Mouse (Mus musculus): Measurements from ENCODE around the gene Vwce. TPM values are rescaled to one million over a fixed set of nuclear protein-coding genes. Genes with fewer than 3 reads are reported as not detected.

The Vwce gene
- polyA plus RNA-seq, 1 experiment from 2014 or later = 2.1 TPM

DNA sequence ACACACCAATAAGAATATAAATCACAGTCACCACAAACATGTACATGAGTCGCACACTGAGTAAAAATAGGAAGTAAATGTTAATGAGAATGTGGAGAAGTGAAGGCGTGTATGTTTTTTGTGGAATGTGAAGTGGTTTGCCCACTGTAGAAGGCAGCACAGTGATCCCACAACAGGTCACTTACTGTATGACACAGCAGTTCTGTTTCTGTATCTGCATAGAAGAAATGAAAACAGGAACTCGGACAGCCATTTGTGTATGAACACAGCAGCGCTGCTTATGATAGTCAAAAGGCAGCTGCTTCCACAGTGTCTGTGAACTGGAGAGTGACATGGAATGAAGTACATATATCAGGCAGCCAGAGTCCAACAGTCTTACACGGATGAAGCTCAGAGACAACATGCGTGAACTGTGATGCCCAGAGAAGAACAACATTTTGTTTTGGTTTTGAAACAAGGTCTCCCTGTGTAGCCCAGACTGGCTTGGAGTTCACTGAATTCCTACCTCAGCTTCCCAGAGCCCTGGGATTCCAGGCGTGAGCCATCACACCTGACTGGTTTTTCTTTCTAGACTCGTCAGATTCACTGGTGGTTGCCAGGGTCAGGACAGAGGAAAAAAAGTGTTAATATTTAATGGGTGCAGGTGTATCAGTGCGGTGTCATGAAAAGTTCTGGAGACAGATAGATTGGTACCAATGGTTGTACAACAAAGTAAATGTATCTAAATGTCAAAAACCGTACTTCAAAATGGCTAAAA lies 60.1 kb downstream of the Vwce start:
- WGBS = 88% methylated on average over 10 of the region's 10 CpGs
- ATAC-seq (ENCODE audit: insufficient number of reproducible peaks, insufficient read depth, low FRiP score, low TSS enrichment) = no peak
- no peak overlapping the region for H3K4me2 ChIP-seq (replicated peaks)

DNA sequence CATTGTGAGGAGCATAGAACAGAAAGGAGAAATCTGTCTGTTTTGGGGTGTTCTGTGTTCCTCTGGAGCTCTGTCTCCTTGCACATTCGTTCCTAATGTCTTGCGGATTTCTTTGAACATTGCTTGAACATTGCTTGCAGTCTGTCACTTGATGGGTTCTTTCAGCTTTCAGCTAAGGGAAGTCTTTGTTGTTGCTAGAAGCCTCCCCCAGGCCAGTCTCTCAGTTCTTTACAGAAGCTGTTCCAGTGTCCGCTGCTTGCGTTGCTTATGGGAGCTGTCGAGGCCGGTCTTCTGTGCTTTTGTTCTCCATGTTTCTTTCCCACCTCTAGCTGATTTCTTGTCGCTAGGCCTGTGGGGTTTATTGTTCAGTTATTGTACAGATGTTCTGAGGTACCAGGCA lies 61.8 kb downstream of the Vwce start:
- H3K27me3 ChIP-seq = no peaks in the 10 kb centered on the region
- no peak overlapping the region for H3K4me2 ChIP-seq (replicated peaks)
- H3K27ac ChIP-seq = no peak overlapping the region
- no peak overlapping the region for H3K9ac ChIP-seq
- H3K9me3 ChIP-seq = no peaks in the 10 kb centered on the region
- 35% methylated on average over 7 of the region's 7 CpGs for WGBS
- no peak overlapping the region for H3K4me3 ChIP-seq
- peaks cover 31% of the 10 kb centered on the region for H3K4me1 ChIP-seq
- no peaks in the 10 kb centered on the region for H3K36me3 ChIP-seq
- no peak for ATAC-seq (ENCODE audit: insufficient number of reproducible peaks, insufficient read depth, low FRiP score, low TSS enrichment)

More for the DNA sequence above, 60.1 kb downstream of the Vwce start:
- no peak overlapping the region for H3K27ac ChIP-seq
- H3K27me3 ChIP-seq = no peaks in the 10 kb centered on the region
- no peak overlapping the region for H3K9ac ChIP-seq
- peaks cover 34% of the 10 kb centered on the region for H3K4me1 ChIP-seq
- H3K9me3 ChIP-seq = no peaks in the 10 kb centered on the region
- no peak overlapping the region for H3K4me3 ChIP-seq
- H3K36me3 ChIP-seq = no peaks in the 10 kb centered on the region

DNA sequence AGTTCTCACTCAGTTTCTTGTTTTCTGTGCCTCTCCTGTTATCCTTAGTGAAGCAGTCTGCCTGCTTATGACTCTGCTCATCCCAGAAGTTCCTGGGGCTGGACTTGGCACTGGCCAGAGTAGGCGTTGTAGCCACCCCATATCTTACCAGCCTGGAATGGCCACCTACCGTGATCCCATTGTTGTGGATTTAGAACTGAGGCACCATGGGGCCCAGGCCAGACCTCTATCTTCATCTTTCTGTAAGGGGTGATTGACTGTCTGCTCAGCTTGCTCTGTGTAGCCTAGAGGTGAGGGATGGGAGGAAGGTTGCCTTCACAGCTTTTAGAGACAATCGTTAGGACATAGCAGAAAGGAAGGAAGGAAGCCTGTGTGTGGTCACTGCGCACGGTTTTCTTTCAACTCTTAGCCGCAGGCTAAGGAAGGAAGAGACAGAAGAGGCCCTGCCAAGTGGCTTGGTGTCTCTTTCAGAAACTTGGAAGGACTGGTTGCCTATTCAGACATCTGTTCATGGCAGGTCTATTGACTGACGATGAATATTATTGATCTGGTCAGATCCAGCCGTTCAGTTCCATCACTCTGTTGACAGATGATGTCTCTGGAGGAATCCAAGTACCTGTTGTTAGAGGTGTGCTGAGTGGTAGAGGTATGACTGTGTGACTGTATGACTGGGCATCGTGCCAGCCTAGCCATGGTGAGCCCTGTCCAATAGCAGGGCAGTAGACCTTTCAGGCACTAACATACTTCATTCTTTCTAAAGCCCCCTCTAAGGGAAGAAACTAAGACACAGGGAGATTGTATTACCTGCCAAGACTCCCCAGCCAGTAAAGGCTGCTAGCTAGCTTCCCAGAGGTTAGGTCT lies 64.3 kb downstream of the Vwce start:
- H3K27me3 ChIP-seq = no peaks in the 10 kb centered on the region
- no peak overlapping the region for H3K4me2 ChIP-seq (replicated peaks)
- H3K4me1 ChIP-seq = peaks cover 31% of the 10 kb centered on the region
- H3K36me3 ChIP-seq = no peaks in the 10 kb centered on the region
- H3K9me3 ChIP-seq = no peaks in the 10 kb centered on the region
- no peak for ATAC-seq (ENCODE audit: insufficient number of reproducible peaks, insufficient read depth, low FRiP score, low TSS enrichment)
- 71% methylated on average over 9 of the region's 9 CpGs for WGBS
- H3K9ac ChIP-seq = no peak overlapping the region
- peak overlapping the region; percentile 11; the same call in 1 of the 2 replicates for H3K27ac ChIP-seq
- H3K4me3 ChIP-seq = no peak overlapping the region

DNA sequence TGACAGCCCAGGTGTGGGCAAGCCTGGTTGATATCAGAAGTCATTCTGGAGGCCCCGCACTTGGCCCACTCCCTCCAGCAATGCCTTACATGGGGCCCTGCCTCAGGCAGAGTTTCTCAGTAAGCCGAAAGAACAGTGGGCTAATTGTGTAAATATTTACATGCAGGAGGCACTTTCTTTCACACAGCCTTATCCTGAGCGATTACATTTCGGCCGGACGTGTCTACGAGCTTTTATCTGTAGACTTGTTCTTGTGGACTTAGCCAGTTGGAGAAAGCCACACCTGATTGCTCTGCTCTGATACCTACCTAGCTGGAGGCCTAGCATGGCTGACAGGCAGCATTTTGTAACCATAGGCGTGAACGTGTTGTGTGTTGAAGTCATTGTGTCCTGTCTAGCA lies 65.8 kb downstream of the Vwce start:
- no peak overlapping the region for H3K4me3 ChIP-seq
- H3K4me1 ChIP-seq = peaks cover 31% of the 10 kb centered on the region
- no peak overlapping the region for H3K27ac ChIP-seq
- no peak overlapping the region for H3K4me2 ChIP-seq (replicated peaks)
- H3K9ac ChIP-seq = no peak overlapping the region
- H3K27me3 ChIP-seq = no peaks in the 10 kb centered on the region
- WGBS = 68% methylated on average over 9 of the region's 9 CpGs
- no peak for ATAC-seq (ENCODE audit: insufficient number of reproducible peaks, insufficient read depth, low FRiP score, low TSS enrichment)
- no peaks in the 10 kb centered on the region for H3K36me3 ChIP-seq
- no peaks in the 10 kb centered on the region for H3K9me3 ChIP-seq

DNA sequence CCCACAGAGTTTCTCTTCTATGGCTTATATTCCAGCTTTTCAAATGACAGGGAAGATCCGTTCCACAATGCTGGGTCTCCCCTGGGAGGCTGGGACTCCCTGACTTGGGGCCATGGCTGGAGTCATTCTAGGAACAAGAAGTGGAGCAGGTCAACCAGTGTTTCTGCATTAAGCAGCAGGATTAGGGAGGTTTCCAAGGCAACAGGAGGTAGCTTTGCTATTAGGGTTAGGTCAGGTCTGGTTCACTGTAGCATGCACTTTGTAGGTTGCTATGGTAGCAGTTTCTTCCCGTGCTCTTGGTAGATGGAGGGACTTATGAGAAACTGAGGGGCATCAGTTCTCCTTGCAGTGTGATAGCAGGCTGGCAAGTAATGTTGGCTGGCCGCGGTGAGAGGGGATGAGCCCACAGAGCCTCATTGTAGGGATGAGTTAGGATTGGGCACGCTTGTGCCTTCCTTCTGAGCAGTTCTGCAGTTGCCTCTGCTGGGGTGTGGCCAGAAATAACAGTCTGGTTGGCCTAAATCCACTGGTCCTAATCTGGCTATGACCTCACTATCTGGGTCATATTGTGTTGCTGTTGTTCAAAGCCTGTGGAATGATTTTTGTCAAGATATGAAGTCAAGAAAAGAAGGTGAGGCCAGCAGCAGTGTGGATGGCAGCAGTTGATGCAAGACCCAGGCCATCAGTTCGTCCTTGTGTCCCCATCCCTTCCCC lies 67.2 kb downstream of the Vwce start:
- Histone ChIP-seq H3K9ac (no peak overlapping the region), H3K4me1 (peaks cover 22% of the 10 kb centered on the region), H3K9me3 (no peaks in the 10 kb centered on the region), H3K4me3 (no peak overlapping the region), H3K4me2 (replicated peaks) (no peak overlapping the region), H3K27me3 (no peaks in the 10 kb centered on the region), H3K36me3 (0 out of 2 replicates have a peak, but pooled peaks cover under 1% of the 10 kb centered on the region), H3K27ac (no peak overlapping the region)
- 67% methylated on average over 6 of the region's 6 CpGs for WGBS
- ATAC-seq (ENCODE audit: insufficient number of reproducible peaks, insufficient read depth, low FRiP score, low TSS enrichment) = no peak

DNA sequence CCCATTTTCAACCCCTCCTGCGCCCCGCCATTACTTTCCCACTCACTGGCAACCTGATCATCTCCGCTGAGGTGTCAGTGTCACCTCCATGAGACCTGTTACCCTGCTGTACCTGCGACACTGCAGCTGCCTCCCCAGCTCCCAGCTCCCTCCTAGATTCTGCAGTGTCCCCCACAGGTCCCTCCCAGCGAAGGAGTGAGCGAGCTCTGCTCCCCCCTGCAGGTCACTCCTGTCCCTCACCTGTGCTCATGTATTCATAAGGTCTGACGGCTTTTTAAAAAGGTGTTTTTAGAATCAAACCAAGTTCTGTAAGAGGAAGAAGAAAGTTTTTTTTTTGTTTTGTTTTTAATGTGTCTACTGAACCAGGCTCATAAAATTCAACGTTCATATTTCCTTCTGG lies 68.1 kb downstream of the Vwce start:
- Histone ChIP-seq H3K9ac (no peak overlapping the region), H3K4me3 (no peak overlapping the region), H3K4me1 (peaks cover 20% of the 10 kb centered on the region), H3K27ac (no peak overlapping the region), H3K4me2 (replicated peaks) (no peak overlapping the region), H3K27me3 (no peaks in the 10 kb centered on the region), H3K36me3 (peaks cover 10% of the 10 kb centered on the region), H3K9me3 (no peaks in the 10 kb centered on the region)
- no peak for ATAC-seq (ENCODE audit: insufficient number of reproducible peaks, insufficient read depth, low FRiP score, low TSS enrichment)
- WGBS = 78% methylated on average over 8 of the region's 8 CpGs

DNA sequence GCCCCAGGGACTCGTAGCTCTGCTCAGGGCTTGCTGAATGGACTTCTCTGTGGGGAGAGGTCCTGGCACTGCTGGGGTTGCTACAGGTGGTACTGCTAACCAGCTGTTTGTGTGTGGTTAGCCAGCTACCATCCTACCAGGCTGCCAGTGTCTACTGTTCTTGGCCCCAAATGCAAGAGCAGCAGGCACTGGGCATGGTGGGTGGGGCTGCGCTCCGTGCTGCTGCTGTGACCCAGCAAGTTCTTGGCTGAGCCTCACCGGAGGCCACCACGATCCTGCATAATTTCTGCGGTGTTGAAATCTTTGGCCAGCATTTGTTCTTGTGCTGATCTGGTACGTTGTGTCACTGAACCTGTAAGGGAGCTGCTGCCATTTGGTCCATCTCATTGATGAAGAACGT lies 69.5 kb downstream of the Vwce start:
- H3K27ac ChIP-seq = no peak overlapping the region
- H3K9me3 ChIP-seq = no peaks in the 10 kb centered on the region
- no peak overlapping the region for H3K4me3 ChIP-seq
- ATAC-seq (ENCODE audit: insufficient number of reproducible peaks, insufficient read depth, low FRiP score, low TSS enrichment) = no peak
- H3K4me2 ChIP-seq (replicated peaks) = no peak overlapping the region
- H3K36me3 ChIP-seq = peaks cover 21% of the 10 kb centered on the region
- H3K9ac ChIP-seq = no peak overlapping the region
- WGBS = 88% methylated on average over 8 of the region's 8 CpGs
- H3K4me1 ChIP-seq = peaks cover 14% of the 10 kb centered on the region
- no peaks in the 10 kb centered on the region for H3K27me3 ChIP-seq

DNA sequence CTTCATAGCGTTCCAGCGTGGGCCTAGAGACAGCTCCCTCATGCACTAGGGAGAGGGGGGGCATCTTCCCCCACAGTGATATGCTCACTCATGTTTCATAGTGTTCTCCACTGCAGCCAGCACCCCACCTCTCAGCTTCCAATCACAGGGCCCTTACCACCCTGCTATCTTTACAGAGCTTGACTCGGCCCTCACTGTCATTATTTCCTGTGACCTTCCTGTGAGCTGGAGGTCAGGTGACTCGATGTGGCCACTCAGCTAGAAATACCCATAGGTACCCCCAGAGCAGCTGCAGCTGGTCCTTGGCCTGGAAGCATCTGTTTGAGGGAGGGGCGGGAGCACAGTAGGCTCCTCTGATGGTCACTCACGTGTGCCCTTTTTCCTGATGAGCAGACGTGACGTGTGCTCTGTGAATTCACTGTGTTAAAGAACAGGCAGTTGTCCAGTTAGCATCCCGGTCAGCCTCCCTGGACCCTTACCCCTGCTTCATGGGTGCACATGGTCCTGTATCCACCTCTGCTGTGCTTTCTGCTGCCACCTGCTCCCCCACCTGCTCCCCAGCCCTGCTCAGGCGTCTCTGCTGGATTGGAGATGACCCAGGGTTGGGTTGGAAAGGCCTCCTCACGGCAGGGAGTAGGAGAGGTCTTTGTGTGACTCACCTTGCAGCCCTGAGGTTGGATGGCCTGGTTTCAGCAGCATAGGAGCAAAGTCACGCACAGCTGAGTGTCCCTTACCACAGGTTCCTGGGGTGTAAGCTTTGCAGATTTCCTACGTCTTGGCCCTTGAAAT lies 73.3 kb downstream of the Vwce start:
- H3K36me3 ChIP-seq = peaks cover 44% of the 10 kb centered on the region
- ATAC-seq (ENCODE audit: insufficient number of reproducible peaks, insufficient read depth, low FRiP score, low TSS enrichment) = no peak

DNA sequence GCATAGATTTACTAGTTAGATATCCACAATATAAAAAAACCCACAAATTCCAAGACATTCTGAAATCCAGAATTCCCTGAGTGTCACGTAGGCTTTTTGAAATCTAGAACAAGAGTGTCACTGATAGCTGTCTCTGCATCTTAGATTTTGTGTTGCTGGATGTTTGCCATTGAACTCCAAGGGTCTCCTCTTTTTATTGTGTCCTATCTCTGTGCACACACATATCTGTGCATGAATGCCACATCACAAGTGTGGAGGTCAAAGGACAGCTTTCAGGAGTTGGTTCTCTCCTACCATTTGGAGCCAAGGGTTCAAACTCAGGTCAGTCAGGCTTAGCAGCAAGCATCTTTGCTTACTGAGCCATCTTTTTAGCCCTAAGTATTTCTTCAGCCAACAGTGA lies 73.9 kb downstream of the Vwce start:
- 93% methylated on average over 1 of the region's 1 CpGs for WGBS
- ATAC-seq (ENCODE audit: insufficient number of reproducible peaks, insufficient read depth, low FRiP score, low TSS enrichment) = no peak
- Histone ChIP-seq H3K27ac (no peak overlapping the region), H3K4me2 (replicated peaks) (no peak overlapping the region), H3K4me3 (no peak overlapping the region), H3K4me1 (peaks cover 10% of the 10 kb centered on the region), H3K27me3 (no peaks in the 10 kb centered on the region), H3K9me3 (no peaks in the 10 kb centered on the region), H3K9ac (no peak overlapping the region), H3K36me3 (peaks cover 50% of the 10 kb centered on the region)

More for the DNA sequence above, 73.3 kb downstream of the Vwce start:
- Histone ChIP-seq H3K9ac (no peak overlapping the region), H3K27me3 (no peaks in the 10 kb centered on the region), H3K9me3 (no peaks in the 10 kb centered on the region), H3K27ac (no peak overlapping the region), H3K4me3 (no peak overlapping the region), H3K4me1 (peaks cover 10% of the 10 kb centered on the region), H3K4me2 (replicated peaks) (no peak overlapping the region)
- WGBS = 77% methylated on average over 13 of the region's 13 CpGs

DNA sequence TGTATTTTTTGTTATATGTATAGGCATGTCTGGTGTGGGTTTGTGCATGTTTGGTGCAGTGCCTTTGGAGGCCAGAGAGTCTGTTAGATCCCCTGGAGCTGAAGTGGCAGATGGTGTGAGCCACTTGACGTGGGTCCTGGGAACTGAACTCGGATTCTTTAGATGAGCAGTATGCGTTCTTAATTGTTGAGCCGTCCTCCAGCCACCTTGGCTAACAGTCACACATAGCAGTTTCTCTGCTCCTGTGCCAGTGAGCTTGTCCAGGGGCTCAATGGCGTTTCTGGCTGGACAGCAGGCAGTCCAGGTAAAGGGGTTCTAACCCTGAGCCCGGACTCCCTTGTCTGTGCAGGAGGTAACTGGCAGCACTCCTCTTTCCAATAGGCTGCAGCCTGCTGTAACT lies 74.9 kb downstream of the Vwce start:
- H3K36me3 ChIP-seq = peaks cover 61% of the 10 kb centered on the region
- 78% methylated on average over 6 of the region's 6 CpGs for WGBS
- no peak overlapping the region for H3K9ac ChIP-seq
- no peak overlapping the region for H3K4me3 ChIP-seq
- H3K27ac ChIP-seq = no peak overlapping the region
- H3K4me1 ChIP-seq = peaks cover 10% of the 10 kb centered on the region
- no peak overlapping the region for H3K4me2 ChIP-seq (replicated peaks)
- H3K9me3 ChIP-seq = no peaks in the 10 kb centered on the region
- H3K27me3 ChIP-seq = no peaks in the 10 kb centered on the region
- ATAC-seq (ENCODE audit: insufficient number of reproducible peaks, insufficient read depth, low FRiP score, low TSS enrichment) = no peak

All from embryonic facial prominence, embryonic 12.5 days (tissue).